Mouse (Mus musculus) heart, adult 2 months (tissue): ENCODE measurements around the gene Spata6.

ENCODE experiments used
- CTCF ChIP-seq: fragments of 200-600 bp; IDR thresholded peaks from 2 replicates; pipeline ENCODE4 v1.8.1; 2022; ENCODE audit warnings: antibody characterized with exemption, mild to moderate bottlenecking, moderate library complexity
- EP300 ChIP-seq: fragments of 200-500 bp; IDR thresholded peaks from 2 replicates; pipeline ENCODE4 v1.6.1; 2011; ENCODE audit warnings: low read depth, low read length, control low read depth; ENCODE audit not compliant: insufficient read depth
- POLR2A ChIP-seq: fragments of 200-500 bp; IDR thresholded peaks from 2 replicates; pipeline ENCODE4 v1.6.1; 2011; ENCODE audit warnings: mild to moderate bottlenecking, low read depth, low read length, control low read depth; ENCODE audit not compliant: insufficient read depth

- TF ChIP-seq CTCF: no peak
- TF ChIP-seq POLR2A: no peak
- no peak for TF ChIP-seq EP300
Observed at GRCm38 (mm10) chr4:111681926-111682325, 37.9 kb upstream of the Spata6 start.
